Mouse (Mus musculus) thymus, postnatal 25 days (tissue): ENCODE measurements around the gene Olfr1309.
"Not testable (repeated sequence)": the region's sequence is repeated elsewhere in the genome, so short reads cannot be mapped to it uniquely, and the experiment has no call there.

Experiments used
- DNase-seq: peaks from one replicate; pipeline ENCODE4 v3.0.0; 2022

The Olfr1309 gene

DNA sequence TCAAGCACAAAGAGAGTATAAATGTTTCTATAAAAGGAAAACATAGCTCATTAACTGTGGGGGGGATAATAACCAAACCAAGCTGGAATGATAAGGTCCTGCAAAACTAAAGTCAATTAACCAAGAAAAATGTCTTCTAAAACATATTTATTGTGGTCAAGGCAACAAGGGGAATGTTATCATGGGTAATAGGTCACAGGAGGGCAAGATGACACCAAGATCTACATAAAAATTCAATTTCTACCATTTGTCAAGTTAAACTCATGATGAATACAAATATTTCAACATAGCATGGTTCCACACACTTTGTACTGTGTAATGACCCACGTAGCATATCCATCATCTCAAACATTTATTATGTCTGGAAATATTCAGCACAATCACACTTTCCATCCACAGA is at the start of gene Olfr1309:
TSS of gene Olfr1309 (minus strand) at position 101 of the 400 bp plus-strand sequence.
- no peak for DNase-seq

DNA sequence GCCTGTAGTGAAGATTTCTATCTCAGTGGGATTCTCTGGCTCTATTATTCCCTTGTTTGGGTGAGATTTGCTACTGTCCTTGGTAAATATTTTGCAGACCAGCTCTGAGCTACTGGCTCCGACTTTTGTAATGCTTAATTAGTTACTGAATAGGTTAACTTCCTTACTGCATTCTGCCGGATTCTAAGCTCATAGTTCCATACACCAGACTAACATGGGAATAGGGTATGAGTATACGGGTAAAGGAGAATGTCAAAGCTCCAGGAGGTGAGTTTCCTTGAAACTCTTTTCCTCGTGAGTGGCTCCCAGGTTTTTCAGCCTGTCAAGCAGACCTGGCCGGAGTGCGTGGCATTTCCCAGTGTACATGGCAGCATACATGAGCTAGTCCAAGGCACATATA is 36.9 kb upstream of the Olfr1309 start:
- DNase-seq = not testable (repeated sequence)

DNA sequence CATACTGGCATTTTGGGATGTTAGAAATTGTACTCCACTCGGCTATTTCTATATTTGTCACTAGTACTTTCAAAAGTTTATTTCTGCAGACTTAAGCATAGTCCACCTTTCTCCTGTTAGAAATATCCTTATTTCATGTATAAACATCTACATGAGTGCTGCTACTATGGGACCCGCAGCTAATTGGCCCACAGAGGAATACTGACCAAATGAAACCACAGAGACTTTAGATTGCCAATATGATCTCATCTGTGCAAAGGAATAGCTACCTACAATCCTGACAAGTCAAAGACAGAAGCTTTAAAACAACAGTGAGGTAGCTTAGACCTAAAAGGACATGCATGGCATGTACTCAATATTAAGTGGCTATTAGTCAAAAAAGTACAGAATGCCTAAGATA is 34.2 kb upstream of the Olfr1309 start, which contains the start of gene Olfr1311:
TSS of gene Olfr1311 (minus strand) at position 101 of the 400 bp plus-strand sequence.
- DNase-seq = no peak

GRCm38 (mm10) chr2:112014900-112015299 is 24.8 kb upstream of the Olfr1309 start:
- no peak for DNase-seq

DNA sequence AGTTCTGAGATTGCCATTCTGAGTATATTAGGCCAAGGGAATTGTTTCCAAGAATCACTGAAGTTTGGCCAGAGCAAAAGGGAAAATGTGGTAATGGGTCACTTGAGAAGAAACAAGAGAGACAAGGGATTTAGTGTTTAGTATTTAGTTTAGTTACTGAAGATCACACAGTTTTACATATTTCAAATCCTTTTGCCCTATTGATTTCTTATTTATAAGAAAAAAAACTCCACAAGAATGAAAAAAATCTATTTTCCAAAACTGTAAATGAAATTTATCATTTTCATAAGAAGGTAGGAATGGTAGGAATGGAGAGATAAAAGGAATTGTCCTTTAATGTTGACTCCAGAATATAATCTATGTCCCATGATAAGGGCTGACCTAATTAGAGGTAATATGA is 22.5 kb upstream of the Olfr1309 start, which contains the start of gene Olfr1310:
TSS of gene Olfr1310 (minus strand) at position 101 of the 400 bp plus-strand sequence.
- no peak for DNase-seq

DNA sequence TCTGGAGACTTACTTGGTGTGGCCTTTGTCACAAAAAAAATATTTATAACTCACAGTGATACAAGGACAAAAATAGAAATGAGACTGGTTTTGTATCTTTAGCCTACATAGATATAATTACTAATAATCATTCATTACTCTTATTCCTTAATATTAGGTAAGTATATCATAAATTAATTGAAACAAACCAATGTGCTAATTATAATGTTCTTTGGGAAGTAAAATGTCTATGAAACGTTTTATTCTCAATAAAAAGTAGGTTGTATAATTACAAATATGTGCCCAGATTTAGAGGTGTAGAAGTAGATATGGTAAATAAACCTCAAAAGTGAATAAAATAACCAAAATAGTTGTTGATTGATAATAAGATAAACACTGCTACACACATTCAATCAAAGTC is 25.2 kb downstream of the Olfr1309 start, which contains the start of gene Olfr1308:
TSS of gene Olfr1308 (minus strand) at position 101 of the 400 bp plus-strand sequence.
- no peak for DNase-seq

- no peak for DNase-seq
Observed at GRCm38 (mm10) chr2:111949340-111949739, 40.7 kb downstream of the Olfr1309 start, which contains the start of gene Olfr1307. Gene Olfr1307, minus strand, starts transcription at chr2:111949440.
